Mouse (Mus musculus) stomach, embryonic 14.5 days (tissue): ENCODE results near the gene Pnpla7. TPM values are rescaled to one million over a fixed set of nuclear protein-coding genes. Genes with fewer than 3 reads are reported as not detected.

Experiments
- ATAC-seq: fragments of 200-750 bp; cut with Nextera tagmentation; 2 replicates; pipeline ENCODE4 v1.8.0; 2017; ENCODE audit warnings: low read depth, moderate TSS enrichment; ENCODE audit not compliant: insufficient number of reproducible peaks, insufficient read depth, low FRiP score
- H3K27ac ChIP-seq: fragments of 300-500 bp; sonication (generic); 2 replicates; pipeline ENCODE4 v1.5.1; 2014; ENCODE audit warnings: mild to moderate bottlenecking, low read length, moderate library complexity, mixed read lengths
- H3K27me3 ChIP-seq: fragments of 300-500 bp; sonication (generic); 2 replicates; pipeline ENCODE4 v1.6.1; 2014; ENCODE audit warnings: low read length, control low read depth, mixed read lengths; ENCODE audit not compliant: control insufficient read depth, insufficient read depth
- H3K36me3 ChIP-seq: fragments of 300-500 bp; sonication (generic); 2 replicates; pipeline ENCODE4 v1.6.1; 2014; ENCODE audit warnings: mild to moderate bottlenecking, control low read depth, low read length, moderate library complexity, mixed read lengths; ENCODE audit not compliant: control insufficient read depth, insufficient read depth
- H3K4me1 ChIP-seq: fragments of 300-500 bp; sonication (generic); 2 replicates; pipeline ENCODE4 v1.6.1; 2014; ENCODE audit warnings: low read length, control low read depth, mixed read lengths; ENCODE audit not compliant: control insufficient read depth, insufficient read depth
- H3K4me2 ChIP-seq: fragments of 300-500 bp; sonication (generic); replicated peaks from 2 replicates; pipeline ENCODE4 v1.6.1; 2014; ENCODE audit warnings: low read depth, low read length, control low read depth
- H3K4me3 ChIP-seq: fragments of 300-500 bp; sonication (generic); 2 replicates; pipeline ENCODE4 v1.5.1; 2014; ENCODE audit warnings: low read depth, low read length, control low read depth
- H3K9ac ChIP-seq: fragments of 300-500 bp; sonication (generic); replicated peaks from 2 replicates; pipeline ENCODE4 v1.6.1; 2014; ENCODE audit warnings: low read depth, mild to moderate bottlenecking, control low read depth, low read length, moderate library complexity, mixed read lengths
- H3K9me3 ChIP-seq: fragments of 300-500 bp; sonication (generic); 2 replicates; pipeline ENCODE4 v1.6.1; 2016; ENCODE audit warnings: low read depth, low read length, control low read depth; ENCODE audit not compliant: control insufficient read depth
- WGBS: fragments of 180-500 bp; shearing (Covaris S2); extraction: QIAGEN DNeasy Blood & Tissue Kit; methylation state at CpG from one replicate; pipeline ENCODE4 v1.1.7; 2014; 5-methylcytosine and 5-hydroxymethylcytosine counted together
- polyA plus RNA-seq: library from polyadenylated mRNA; unstranded; fragments of >200 nt; fragmentation: Nextera tagmentation; extraction: Ambion mirVana; gene quantifications from 2 replicates; pipeline ENCODE4 v1.2.1, GENCODE M21; 2014

Gene Pnpla7
- polyA plus RNA-seq, 1 experiment from 2014 or later, result 5.2 TPM

DNA sequence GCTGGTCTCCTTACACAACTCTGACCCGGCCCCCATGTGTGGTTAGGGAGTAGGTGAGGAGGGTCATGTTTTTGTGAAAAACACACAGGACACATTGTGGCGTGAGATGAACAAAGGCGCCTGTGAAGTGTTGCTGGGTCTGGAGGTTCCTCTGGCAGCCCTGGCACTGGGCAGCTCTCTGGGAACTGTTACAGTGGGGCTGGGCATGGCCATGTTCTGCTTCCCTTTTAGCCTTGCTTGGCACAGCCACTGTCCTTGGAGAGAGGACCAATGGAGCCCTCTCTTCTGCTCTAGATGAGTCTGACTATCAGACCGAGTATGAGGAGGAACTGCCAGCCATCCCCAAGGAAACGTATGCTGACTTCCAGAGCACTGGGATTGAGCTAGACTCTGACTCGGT is 77.3 kb downstream of the Pnpla7 start:
- Histone ChIP-seq H3K9ac (no peak overlapping the region), H3K36me3 (peaks cover 10% of the 10 kb centered on the region; the same call in 1 of the 2 replicates), H3K4me1 (peaks cover 8% of the 10 kb centered on the region), H3K9me3 (no peaks in the 10 kb centered on the region), H3K4me3 (no peak overlapping the region), H3K27ac (no peak overlapping the region), H3K27me3 (no peaks in the 10 kb centered on the region), H3K4me2 (no peak overlapping the region)
- no peak for ATAC-seq
- 92% methylated on average over 6 of the region's 6 CpGs for WGBS

DNA sequence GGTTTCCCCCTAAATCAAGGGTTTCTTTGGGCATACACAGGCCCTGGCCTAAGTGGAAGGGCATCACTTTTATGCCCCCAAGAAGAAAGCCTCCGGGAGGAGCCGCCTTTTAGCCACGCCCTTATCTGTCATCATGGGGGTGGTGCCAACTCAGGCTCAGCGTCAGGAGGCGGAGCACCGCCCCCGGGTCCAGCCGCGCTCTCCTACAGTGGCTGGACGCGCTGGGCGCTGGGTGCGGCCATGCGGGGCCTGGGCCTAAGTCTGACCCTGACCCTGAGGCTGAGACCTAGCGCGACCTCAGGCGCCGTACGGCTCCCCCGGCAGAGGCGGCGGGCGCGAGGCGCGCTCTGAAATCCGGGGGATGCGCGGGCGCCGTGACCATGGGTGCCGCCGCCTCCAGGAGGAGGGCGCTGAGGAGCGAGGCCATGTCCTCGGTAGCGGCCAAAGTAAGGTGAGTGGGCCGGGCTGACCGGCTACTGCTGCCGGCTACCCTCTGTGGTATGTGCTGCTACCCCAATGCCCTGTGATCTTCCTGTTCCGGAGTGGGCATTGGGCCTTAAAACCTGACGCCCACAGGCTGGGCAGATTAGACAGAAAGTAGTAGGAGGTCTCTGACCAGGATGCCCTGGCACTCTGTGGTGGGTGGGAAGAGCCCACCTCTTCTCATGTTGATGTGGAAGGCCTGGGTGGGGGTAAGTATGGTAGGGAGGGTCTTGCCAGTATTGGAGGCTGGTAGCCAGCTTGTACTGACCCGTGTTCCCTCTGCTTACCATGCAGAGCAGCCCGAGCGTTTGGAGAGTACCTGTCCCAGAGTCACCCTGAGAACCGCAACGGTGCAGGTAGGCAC is 78.6 kb downstream of the Pnpla7 start, which contains the start of gene Nsmf:
TSS of gene Nsmf (plus strand) at position 135 of the 847 bp plus-strand sequence.
- Histone ChIP-seq H3K9me3 (no peaks in the 10 kb centered on the region), H3K4me3 (peak within 1 kb of the TSS; percentile 72), H3K9ac (peak within 1 kb of the TSS; percentile 75), H3K36me3 (peaks cover 10% of the 10 kb centered on the region; the same call in 1 of the 2 replicates), H3K27me3 (no peaks in the 10 kb centered on the region), H3K4me2 (peak within 1 kb of the TSS; percentile 86), H3K4me1 (peaks cover 8% of the 10 kb centered on the region), H3K27ac (no peak within 1 kb of the TSS)
- WGBS, result 5% methylated on average over 47 of the region's 47 CpGs
- peak; percentile 90 for ATAC-seq

DNA sequence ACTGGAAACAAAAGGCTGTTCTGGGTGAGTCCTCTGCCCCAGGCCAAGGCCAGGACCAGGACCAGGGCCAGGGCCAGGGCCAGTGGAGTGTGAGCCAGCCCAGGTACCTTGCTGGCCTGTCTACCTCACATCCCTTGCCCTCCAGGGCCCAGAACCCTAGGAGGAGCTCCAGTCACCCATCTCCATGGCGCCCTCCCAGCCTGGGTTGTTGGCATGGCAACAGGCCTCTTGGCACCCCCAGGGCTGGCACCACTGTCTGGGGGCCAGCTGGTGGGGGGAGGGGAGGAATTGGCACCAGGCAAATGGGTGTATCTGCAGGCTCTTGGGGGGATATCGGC is 79.2 kb downstream of the Pnpla7 start:
- 0 out of 2 replicates have a peak, but pooled peaks have one; percentile 7 for ATAC-seq
- WGBS, result 57% methylated on average over 2 of the region's 2 CpGs
- peaks cover 8% of the 10 kb centered on the region for H3K4me1 ChIP-seq
- H3K27me3 ChIP-seq, result no peaks in the 10 kb centered on the region
- peak overlapping the region; percentile 75; the same call in 1 of the 2 replicates for H3K9ac ChIP-seq
- no peaks in the 10 kb centered on the region for H3K9me3 ChIP-seq
- peak overlapping the region; percentile 72 for H3K4me3 ChIP-seq
- no peak overlapping the region for H3K27ac ChIP-seq
- peak overlapping the region; percentile 86 for H3K4me2 ChIP-seq
- H3K36me3 ChIP-seq, result peaks cover 10% of the 10 kb centered on the region; the same call in 1 of the 2 replicates

DNA sequence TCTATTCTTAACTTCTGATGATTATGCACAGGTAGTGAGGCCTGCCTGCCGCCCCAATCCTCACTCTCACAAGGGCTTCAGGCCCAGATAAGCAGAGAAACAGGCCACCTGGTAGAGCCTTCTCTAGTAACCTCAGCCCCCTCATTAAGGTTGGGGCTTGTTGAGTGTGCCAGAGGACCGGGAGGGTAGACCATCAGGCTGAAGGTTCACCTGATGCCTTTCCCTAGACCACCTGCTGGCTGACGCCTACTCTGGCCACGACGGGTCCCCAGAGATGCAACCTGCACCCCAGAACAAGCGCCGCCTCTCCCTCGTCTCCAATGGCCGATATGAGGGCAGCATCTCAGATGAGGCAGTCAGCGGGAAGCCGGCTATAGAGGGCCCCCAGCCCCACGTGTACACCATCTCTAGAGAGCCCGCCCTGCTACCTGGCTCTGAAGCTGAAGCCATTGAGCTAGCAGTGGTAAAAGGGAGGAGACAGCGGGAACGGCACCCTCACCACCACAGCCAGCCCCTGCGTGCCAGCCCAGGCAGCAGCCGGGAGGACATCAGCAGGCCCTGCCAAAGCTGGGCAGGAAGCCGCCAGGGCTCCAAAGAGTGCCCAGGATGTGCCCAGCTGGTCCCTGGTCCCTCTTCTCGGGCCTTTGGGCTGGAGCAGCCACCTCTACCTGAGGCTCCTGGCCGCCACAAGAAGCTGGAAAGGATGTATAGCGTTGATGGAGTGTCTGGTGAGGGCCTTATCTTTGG is 79.7 kb downstream of the Pnpla7 start:
- Histone ChIP-seq H3K9ac (no peak overlapping the region), H3K4me1 (peaks cover 8% of the 10 kb centered on the region), H3K27me3 (no peaks in the 10 kb centered on the region), H3K9me3 (no peaks in the 10 kb centered on the region), H3K36me3 (peaks cover 13% of the 10 kb centered on the region), H3K4me3 (peak overlapping the region; percentile 72), H3K27ac (no peak overlapping the region), H3K4me2 (peak overlapping the region; percentile 86)
- WGBS, result 89% methylated on average over 21 of the region's 21 CpGs
- ATAC-seq, result no peak

DNA sequence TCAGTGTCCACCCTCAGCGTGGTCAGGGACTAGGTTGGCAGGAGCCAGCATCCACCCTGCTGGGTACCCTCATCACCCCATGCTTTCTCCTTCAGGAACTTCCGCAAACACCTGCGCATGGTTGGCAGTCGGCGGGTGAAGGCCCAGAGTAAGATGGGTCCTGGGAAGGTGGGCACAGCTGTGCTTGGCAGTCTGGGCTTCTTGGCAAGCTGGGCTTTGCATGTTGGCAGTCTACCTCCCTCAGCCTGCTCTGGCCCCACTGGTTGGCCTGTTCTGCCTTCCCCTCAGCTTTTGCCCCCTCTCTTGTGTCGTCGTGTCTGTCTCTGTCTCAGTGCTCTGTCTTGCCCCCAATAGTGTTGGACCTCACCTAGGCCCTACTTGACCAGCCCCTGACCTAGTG is 83.1 kb downstream of the Pnpla7 start:
- Histone ChIP-seq H3K4me2 (no peak overlapping the region), H3K36me3 (peaks cover 16% of the 10 kb centered on the region), H3K9ac (no peak overlapping the region), H3K4me3 (no peak overlapping the region), H3K9me3 (no peaks in the 10 kb centered on the region), H3K27ac (no peak overlapping the region), H3K27me3 (no peaks in the 10 kb centered on the region), H3K4me1 (peaks cover 8% of the 10 kb centered on the region)
- ATAC-seq, result no peak
- WGBS, result 90% methylated on average over 7 of the region's 7 CpGs

DNA sequence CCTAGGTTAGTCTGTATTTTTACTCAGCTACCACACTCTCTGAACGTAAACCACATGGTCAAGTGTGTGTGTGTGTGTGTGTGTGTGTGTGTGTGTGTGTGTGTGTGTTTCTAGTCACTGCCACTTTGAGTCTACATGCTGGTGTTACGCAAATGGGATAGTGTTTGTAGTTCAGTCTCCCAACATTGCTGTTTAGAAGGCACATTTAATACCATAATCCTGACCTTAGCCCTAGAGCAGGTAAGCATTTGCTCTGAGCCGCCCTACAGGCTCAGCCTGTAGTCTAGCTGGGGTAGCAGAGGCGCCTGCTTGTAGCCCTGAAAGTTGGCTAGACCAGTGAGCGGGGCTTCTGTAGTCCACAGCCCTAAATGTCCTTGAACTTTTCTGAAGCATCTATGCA is 87.7 kb downstream of the Pnpla7 start:
- H3K36me3 ChIP-seq, result peaks cover 6% of the 10 kb centered on the region
- ATAC-seq, result no peak
- H3K27ac ChIP-seq, result no peak overlapping the region
- H3K9me3 ChIP-seq, result no peaks in the 10 kb centered on the region
- H3K27me3 ChIP-seq, result no peaks in the 10 kb centered on the region
- H3K4me2 ChIP-seq, result no peak overlapping the region
- H3K4me1 ChIP-seq, result no peaks in the 10 kb centered on the region
- 92% methylated on average over 5 of the region's 5 CpGs for WGBS
- no peak overlapping the region for H3K4me3 ChIP-seq
- H3K9ac ChIP-seq, result no peak overlapping the region

DNA sequence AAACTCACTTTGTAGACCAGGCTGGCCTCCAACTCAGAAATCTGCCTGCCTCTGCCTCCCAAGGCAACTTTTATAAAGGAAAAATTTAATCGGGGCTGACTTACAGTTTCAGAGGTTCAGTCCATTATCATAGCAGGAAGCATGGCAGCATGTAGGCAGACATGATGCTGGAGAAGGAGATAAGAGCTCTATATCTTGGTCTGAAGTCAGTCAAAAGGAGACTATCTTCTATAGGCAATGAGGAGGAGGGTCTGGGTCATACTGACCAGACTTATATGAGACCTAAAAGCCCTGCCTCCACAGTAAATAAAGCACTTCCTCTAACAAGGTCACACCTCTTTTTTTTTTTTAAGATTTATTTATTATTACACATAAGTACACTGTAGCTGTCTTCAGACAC is 88.5 kb downstream of the Pnpla7 start:
- WGBS, result 88% methylated on average over 1 of the region's 1 CpGs
- no peak overlapping the region for H3K4me3 ChIP-seq
- H3K4me2 ChIP-seq, result no peak overlapping the region
- peaks cover 6% of the 10 kb centered on the region for H3K36me3 ChIP-seq
- no peaks in the 10 kb centered on the region for H3K27me3 ChIP-seq
- ATAC-seq, result no peak
- H3K4me1 ChIP-seq, result no peaks in the 10 kb centered on the region
- H3K9ac ChIP-seq, result no peak overlapping the region
- H3K9me3 ChIP-seq, result no peaks in the 10 kb centered on the region
- H3K27ac ChIP-seq, result no peak overlapping the region

DNA sequence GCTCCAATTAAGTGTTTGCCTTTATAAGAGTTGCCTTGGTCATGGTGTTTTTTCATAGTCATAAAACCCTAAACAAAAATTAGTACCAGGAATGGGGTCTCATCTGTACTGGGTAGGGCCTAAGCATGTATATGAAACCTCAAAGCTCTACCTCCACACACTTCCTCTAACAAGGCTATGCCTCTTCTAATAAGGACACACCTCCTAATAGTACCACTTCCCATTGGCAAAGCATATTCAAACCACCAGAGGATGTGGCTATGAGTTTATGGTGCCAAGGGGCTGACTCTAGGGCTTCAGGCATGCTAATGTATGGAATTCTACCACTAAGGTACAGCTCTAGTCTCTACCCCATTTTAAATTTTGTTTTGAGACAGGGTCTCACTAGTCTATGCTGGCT is 89.7 kb downstream of the Pnpla7 start:
- H3K27ac ChIP-seq, result no peak overlapping the region
- ATAC-seq, result no peak

More for the DNA sequence above, 89.7 kb downstream of the Pnpla7 start:
- H3K36me3 ChIP-seq, result peaks cover 3% of the 10 kb centered on the region
- no peaks in the 10 kb centered on the region for H3K9me3 ChIP-seq
- H3K9ac ChIP-seq, result no peak overlapping the region
- no peak overlapping the region for H3K4me3 ChIP-seq
- no peaks in the 10 kb centered on the region for H3K27me3 ChIP-seq
- no peaks in the 10 kb centered on the region for H3K4me1 ChIP-seq
- no peak overlapping the region for H3K4me2 ChIP-seq
